Mouse (Mus musculus): Measurements from ENCODE around the gene Fam76a. TPM values are rescaled to one million over a fixed set of nuclear protein-coding genes. Genes with fewer than 3 reads are reported as not detected.

Gene Fam76a
- polyA plus RNA-seq (2017; shearing (Covaris generic)): 10 to 100 TPM; 16.5 to 21.1 TPM

DNA sequence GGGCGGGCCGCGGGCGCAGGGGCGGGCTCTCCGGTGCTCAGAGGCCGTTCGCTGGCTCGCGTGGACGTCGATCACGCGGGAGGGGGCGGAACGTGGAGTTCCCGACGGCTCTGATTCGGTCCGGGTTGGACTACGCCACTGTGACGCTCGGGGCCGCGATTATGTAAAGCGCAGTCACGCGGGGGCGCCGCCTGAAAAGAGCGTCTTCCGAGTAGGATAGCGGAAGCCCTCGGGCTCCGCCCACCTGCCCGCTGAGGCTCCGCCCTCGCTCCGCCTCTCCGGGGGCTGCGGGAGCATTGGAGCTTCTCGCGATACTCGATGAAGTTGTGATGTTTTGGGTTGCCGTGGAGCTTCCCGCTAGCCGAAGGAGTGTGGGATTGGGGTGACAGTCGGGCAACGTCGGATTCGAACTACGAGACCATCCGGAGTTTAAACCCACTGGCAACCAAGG is at the start of gene Fam76a:
TSS of gene Fam76a (minus strand) at position 1 of the 451 bp plus-strand sequence.
- peak; percentile 98 for ATAC-seq

DNA sequence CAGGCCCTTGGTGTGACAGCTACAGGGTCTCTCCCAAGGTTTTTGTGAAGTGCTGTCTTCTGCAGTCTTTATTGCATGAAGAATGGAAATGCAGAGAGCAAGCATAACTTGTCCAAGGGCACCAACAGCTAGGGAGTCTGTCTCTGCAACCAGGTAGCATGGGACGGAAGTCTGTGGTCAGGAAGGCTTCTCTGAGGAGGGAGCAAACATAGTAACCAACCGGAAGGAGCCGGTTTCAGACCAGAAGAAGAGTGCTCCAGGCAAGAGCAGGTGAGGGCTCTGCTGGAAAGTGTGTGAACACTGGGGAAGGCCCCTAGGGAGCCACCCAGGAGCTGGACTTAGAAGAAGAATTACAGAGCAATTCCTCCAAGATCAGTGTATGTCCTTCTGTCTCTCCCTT is 49.7 kb upstream of the Fam76a start:
- peak; percentile 91 for ATAC-seq

DNA sequence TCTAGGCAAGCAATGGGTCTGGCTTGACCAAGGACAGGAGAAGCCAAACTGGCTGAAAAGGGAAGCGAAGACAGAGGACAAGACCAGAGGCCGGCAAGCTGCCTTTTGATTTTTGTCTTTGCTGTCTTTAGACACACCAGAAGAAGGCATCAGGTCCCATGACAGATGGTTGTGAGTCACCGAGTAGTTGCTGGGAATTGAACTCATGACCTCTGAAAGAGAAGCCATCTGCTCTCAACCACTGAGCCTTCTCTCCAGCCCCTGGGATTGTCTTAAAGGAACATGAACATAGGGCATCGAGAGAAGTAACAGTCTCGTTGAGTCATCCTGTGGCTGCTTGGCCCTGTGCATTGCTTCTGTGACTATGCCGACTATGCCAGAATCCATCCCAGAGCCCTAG is 49.2 kb upstream of the Fam76a start:
- peak; percentile 5 for ATAC-seq

DNA sequence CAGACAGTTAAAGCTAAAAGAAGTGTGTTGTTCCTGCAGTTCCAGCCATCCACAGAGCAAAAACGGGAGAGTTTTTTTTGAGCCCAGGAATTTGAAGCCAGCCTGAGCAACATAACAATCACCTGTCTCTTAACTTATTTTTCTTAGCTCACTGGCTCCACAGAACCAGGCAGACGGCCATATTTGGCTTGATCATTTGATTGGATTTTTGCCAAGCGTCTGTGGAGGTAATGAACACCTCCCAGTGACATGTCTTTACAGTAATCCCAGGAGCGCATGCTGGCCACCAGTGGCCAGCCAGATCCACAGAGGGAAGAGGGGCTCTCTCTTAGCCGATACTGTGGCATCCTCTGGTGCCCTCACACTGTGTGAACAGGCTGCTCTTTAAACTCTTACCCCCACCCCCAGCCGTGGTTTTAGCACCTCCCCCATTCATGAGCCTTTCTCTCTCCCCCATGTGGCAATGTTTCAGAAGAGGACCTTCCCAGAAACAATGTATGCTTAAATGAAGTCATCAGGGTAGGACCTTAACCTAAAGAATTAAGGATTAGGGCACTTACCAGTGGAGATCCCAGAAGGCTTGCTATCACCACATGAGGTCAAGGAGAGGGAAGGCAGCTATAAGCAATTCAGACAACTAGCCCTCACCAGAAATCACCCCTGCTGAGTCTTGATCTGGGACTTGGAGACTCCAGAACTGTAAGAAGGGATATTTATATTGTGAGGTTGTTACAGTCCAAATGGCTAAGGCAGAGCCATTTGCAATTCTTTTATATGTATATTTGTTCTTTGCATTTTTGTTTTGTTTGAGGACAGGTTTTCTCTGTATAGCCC is 46.0 kb upstream of the Fam76a start:
- no peak for ATAC-seq

DNA sequence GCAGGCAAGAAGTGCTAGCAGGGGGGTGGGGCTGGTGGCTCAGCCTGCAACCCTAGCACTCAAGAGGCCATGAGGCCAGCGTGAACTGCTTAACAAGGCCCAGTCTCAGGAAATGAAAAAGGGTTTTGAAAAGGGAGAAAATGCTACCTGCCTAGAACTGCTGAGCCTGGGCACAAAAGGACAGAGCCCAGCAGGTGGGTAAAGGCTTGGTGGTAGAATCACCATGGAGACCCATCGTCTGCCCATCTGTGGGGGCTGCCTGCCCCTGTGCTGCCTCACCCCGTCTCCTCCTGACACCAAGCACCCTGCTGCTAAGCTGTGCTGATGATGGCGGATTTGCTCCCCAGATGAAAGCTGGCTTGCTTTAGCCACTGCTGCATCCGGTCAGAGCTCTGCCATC is 42.1 kb upstream of the Fam76a start:
- no peak for ATAC-seq

DNA sequence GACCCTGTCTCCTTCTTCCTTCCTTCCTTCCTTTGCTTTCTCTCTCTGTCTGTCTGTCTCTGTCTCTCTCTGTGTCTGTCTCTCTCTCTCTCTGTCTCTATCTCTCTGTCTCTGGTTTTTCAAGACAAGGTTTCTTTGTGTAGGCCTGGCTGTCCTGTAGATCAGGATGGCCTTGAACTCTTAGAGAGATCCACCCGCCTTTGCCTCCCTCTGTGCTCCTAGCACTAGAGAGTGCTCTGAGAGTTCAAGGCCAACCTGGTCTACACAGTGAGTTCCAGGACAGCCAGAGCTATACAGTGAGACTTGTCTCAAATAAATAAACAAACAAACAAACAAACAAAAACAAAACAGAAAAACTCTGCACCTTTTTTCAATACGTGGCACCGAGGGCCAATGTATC is 41.7 kb upstream of the Fam76a start:
- no peak for ATAC-seq

DNA sequence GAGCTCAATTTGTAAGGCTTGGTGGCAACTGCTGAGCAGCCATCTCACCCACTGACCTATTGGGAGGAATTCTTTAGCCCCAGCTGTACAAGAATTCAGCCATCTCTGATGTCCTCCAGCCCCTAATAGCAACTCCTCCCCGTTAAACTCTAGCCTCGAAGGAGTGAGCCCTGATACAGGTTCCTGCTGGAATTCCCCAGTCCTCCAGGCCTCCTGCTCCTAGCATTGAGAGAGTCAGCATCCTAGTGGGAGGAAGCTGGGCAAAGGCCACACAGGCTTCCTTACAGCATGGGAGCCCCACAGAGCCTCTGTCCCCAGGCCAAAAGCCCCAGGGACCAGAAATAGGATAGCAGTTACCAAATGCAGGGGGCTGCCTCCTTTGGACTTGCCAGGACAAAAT is 41.1 kb upstream of the Fam76a start:
- no peak for ATAC-seq

DNA sequence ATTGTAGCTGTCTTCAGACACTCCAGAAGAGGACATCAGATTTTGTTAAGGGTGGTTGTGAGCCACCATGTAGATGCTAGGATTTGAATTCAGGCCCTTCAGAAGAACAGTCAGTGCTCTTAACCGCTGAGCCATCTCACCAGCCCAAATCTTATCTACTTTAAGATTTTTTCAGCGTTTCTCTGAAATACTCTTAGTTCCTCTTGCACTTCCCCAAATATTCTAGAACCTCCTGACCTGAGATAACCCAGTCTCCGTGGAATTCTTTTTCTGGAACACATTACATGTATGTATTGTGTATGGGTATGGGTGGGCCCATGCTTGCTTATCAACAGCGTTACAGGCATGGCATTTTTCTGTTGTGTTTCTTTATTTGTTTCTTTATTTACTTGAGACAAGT is 40.3 kb upstream of the Fam76a start:
- ATAC-seq: no peak

DNA sequence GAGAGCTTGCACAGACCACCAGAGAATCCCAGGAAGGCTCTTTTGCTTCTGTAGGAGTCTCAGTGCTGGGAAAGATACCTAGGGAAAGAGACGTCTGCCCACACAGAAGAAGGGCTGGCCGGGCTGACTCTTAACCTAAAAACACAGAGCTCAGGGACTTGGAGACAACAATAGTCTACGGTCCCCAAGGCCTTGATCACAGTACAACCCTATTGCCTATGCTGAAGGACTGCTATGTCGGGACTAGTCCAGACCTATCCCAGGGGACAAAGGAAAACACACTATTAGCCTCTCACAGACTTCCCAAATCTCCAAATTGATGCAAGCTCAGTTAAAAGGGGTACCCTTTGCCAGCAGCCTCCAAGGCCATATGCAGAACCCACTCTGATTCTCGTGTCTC is 39.5 kb upstream of the Fam76a start:
- ATAC-seq: no peak

DNA sequence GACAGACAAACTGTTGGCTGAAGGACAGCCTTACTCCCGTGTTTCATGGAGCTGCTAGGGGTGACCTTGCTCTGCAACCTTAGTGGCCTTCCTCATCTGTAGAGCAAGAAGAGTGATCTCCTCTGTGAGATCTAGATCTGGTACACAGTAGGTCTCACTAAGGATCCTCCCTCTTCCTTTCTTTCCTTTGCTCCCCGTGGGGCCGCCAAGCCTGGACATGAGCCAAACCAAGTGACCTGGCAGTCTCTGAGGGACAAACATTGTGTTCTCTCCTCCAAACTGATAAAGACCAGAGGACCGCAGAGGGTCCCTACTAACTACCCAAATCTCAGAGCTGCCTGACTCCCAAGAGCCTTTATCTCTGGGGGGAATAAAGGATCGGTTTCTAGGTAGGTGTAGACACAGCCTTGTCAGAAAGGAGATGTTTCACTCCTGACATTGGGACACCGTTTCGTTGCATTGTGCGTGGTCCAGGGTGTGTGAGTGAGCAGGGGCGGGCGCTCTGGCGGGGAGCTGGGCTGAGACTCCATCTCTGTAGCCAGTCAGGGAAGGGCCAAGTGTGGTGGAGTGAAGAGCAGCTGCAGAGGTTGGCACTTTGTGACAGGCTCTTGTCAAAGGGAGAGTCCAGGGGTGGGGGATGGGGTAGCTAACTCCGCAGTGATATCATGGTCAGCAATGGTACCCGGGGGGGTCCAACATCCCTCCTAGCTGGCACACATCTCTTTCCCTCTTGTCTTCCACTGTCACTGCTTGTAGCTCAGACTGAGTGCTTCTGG is 38.7 kb upstream of the Fam76a start:
- ATAC-seq: no peak

DNA sequence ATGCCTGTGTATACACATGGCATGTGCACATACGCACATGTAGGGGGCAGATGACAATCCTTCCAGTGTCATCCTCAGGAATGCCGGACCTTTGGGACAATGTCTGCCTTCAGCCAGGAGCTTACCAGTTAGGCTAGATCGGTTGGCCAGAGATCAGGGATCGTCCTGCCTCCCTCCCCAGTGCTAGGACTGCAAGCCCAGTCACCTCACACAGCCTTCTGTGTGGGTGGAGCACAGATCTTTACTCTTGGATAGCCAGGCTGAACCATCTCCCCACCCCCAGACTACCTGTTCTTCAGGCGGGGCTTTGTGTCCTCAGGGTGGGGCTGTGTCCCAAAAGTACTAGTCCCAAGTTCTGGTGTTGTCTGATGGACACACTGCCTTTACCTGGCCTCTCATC is 38.0 kb upstream of the Fam76a start:
- ATAC-seq: no peak

DNA sequence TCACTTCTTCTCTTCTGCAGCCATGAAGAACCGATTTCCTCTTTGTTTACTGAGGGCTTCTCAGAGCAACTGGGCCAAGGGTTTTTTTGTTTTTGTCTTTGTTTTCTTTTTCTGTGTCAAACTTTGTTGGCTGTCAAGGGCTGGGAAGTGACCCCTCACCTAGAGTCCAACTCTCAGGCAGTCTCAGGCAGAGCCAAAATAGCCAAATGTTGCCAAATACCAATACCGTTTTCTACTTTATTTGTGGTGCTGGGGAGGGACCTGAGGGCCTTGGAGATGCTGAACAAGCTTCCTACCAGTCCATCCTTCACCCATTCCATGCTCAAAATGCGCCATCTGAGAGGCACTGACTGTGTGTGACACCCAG is 37.3 kb upstream of the Fam76a start:
- no peak for ATAC-seq

DNA sequence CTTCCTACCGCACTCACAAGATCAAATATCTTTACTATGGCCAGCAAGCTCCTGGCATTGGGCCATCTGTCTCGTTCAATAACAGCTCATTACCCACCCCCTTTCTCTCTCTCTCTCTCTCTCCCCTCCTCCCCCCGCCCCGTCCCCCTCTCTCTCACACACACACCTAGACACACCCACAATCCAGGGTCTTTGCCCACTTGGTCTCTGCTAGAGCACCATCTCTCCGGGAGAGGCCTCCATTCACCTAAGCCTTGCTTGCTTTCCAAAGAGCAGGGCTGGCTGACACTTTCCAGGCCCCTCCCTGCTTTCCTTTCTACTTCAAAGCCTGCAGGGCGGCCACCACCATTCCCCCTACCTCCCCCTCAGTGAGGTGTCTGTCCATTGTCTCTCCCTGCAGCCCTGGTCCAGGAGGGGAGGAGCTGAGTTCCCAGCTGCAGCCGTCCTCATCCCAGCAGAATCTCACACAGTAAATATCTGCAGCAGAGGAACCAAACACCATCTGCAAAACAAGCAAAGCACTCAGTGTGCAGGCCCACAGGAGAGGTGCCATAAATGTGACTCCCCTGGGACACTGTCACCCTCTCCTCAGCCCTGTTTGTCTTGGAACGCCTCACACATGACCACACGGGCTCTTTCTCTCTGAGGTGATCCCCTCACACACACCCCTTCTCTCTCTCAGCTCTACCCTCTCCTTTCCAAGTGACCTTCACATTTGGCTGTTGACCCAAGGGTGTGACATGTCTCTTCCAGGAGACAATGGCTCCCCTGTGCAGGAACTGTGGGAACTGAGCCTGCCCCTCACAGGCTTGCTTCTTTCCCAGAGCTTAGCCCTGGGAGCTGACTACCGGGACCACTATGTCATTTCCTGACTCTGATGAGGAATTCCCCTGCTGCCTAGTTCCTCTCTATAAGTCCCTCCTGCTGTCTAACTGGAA is 36.7 kb upstream of the Fam76a start:
- ATAC-seq: no peak

DNA sequence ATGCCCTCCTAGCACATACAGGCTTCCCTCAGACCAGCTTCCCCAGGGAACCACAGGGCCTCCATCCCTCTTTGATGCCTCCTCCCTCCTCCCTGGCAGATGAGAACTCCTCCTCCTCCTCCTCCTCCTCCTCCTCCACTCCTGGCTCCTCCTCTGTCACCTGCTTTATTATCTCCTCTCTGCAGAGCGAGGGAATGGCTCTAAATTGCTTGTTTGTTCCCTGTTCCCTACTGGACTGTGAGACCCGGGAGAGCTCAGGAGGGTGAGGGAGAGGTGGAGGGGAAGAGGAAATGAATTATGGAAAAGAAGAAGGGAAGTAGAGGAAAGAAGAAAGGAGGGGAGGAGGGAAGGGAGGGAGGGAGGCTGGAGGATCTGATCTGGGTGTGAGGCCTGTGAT is 33.0 kb upstream of the Fam76a start:
- no peak for ATAC-seq

DNA sequence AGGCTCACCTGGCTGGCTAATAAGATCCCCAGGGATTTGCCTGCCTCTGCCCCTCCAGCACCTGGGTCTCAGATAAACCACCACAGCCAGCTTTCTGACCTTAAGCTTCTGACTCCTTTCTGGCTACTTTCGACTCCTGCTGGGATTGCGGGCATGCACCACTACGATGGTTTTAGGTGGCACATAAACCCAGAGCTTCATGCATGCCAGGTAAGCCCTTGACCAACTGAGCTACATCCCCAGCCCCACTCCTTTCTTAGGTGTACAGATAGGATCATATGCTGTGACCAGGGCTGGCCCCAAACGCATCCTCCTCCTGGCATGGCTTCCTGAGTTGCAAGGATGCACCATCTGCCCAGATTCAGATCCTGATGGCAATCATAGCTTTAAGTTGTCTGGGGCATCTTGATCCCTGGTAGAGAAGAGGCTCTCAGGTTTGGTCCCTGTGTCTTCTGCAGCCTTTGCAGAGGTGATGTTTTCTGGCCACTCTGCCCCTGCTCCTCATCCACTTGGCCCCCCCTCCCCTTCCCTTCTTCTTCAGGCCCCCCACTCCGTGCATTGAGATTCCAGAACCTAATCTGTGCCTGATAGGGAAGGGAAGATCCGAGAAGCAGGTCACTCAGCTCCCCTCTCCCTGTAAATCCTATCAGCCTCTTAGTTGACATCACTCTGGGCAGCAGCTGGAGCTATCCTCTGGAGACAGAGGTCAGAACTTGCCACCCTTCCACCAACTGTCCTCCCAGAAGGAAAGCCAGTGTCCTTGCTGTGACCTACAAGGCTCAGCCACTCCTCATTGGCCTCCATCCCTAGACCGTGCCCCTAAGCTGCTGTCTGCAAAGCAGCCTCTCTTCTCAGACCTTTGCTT is 32.4 kb upstream of the Fam76a start:
- ATAC-seq: no peak

DNA sequence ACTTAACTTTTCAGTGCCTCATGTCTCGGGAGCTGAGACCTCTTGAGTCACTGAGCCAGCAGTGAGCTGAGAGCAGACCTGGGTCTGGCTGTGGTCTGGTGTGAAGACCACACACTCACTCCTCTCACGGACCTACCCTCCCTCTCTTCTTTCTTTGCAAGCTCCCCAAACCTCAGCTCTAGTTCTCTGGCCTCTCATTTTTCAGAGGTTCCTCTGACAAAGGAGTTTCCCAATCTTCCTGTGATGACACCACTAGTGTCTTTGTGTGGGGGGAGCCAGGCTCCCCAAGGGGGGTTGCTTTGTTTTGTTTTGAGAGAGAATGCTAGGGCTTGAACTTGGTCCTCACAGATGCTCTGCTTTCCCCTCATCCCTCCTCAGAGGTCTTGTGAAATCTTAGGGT is 28.6 kb upstream of the Fam76a start:
- no peak for ATAC-seq

DNA sequence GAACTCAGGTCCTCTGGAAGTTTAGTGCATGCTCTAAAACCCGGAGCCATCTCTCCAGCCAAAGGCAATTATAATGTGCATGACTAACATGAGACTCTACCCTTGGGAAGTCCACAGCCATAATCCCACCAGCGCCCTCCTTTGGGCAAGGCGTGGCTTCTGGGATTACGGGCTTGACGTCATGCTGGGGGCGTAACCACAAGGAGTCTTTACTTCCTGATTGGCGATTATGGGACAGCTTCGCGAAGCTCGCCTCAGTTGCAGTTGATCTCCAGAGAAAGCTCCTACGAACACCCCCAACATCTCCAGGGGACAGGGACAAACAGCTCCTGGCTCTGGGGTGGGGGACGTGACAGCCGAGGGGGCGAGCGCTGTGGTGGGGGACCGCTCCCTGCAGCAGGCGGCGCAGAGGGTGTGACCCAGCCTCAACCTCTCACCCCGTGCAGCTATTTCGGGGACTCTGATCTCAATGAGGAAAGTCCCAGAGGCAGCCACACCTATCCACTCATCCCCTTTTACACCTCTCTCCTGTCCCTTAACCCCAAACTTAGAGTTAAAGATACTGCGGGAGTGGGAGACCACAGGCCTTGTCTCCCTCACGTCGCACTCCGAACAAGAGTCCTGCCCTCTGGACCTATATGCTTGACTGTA is 27.6 kb upstream of the Fam76a start:
- ATAC-seq: no peak

DNA sequence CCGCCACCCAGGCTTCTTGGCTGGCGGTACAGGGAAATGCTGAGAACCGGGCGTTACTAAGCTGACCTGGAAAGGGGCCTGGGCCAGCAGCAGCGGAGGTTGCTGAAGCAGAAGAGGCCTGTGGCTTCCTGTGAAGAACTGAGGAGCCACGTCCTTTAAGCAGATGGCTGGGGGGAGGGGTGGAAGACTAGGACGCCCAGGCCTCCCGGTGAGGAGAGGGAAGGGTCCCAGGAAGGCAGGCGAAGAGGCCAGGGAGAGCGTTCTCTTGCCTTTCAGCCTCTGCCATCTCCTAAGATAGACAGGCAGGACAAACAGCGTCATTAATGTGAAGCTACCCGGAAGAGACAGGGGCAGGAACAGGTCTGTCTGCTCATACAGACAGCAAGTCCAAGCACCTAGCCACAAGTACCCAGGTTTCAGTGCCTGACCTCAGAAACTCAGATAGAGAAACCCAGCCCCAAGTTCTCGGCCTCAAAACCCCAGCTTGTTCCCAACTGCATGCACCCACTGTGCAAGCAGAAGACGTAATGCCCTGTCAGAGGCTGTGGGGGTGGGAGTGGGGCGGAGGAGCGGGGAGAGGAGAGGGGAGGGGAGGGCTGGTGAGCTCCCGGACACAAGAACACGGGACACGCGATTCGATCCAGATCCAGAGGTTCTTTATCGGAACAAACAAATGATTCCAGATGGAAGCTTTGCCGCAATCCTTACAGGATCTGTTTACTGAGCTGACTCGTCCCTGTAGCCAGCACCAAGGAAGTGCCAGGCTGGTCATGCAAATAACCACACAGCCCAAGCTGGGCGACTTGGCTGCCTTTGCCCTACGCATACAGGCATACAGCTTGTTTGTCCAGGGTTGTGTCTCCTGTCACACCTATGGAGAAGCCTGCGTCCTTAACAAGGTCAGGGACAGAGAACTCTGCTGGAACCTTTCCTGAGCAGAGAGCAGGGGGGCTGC is 24.0 kb upstream of the Fam76a start:
- peak; percentile 63 for ATAC-seq

DNA sequence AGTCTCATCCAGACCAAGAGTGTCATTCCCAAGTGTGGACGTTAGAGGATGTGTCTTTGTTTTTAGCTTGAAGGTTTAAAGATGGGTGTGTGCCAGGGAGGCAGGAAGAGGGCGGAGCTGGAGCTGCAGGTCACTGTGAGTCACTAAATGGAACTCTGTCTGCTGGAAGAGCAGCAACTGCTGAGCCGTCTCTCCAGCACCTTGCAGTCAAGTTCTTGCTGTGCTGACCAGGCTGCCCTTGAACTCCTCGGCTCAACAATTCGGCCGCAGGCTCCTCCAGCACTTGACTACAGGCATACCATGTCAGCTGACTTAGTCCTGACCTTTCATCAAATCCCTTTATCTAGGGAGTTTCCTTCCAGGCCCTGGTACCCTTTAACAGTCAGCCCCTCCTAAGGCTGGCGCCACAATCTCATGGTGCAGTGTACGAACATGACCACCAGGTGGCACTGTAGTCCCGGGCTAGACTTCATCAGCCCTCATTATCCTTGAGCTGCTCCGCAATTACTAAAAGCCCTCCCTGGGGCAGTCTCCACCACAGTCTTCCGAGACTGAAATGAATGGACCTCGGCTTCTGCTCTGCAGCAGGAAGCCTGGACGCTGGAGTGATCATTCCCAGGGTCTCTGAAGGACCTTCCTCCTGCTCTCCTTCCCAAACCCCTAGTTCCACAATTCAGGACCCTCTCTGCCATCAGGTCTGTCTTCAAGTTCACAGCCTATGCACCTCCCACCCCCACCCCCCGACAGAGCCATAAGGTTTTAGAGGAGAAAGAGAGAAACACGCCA is 23.1 kb upstream of the Fam76a start:
- peak; percentile 79 for ATAC-seq
